Mouse (Mus musculus) intestine, embryonic 15.5 days (tissue): ENCODE measurements at regions not wholly inside any gene's neighbourhood (a gene's known extent, or its start where the extent isn't known, plus 50 kb on each side); places are given as distances from the start of the nearest gene placed in this dataset.

Experiments
- ATAC-seq: fragments of 200-750 bp; cut with Nextera tagmentation; 2 replicates; pipeline ENCODE4 v1.8.0; 2017; ENCODE audit warnings: moderate TSS enrichment, moderate library complexity
- H3K27ac ChIP-seq: fragments of 300-500 bp; sonication (generic); 2 replicates; pipeline ENCODE4 v1.5.1; 2015; ENCODE audit warnings: mild to moderate bottlenecking, inconsistent platforms
- H3K27me3 ChIP-seq: fragments of 300-500 bp; sonication (generic); replicated peaks from 2 replicates; pipeline ENCODE4 v1.6.1; 2015; ENCODE audit warnings: inconsistent platforms
- H3K36me3 ChIP-seq: fragments of 300-500 bp; sonication (generic); 2 replicates; pipeline ENCODE4 v1.6.1; 2015; ENCODE audit warnings: inconsistent platforms
- H3K4me1 ChIP-seq: fragments of 300-500 bp; sonication (generic); replicated peaks from 2 replicates; pipeline ENCODE4 v1.6.1; 2015; ENCODE audit warnings: inconsistent platforms
- H3K4me2 ChIP-seq: fragments of 300-500 bp; sonication (generic); replicated peaks from 2 replicates; pipeline ENCODE4 v1.6.1; 2015; ENCODE audit warnings: mild to moderate bottlenecking, inconsistent platforms
- H3K4me3 ChIP-seq: fragments of 300-500 bp; sonication (generic); replicated peaks from 2 replicates; pipeline ENCODE4 v1.5.1; 2015; ENCODE audit warnings: inconsistent platforms
- H3K9ac ChIP-seq: fragments of 300-500 bp; sonication (generic); 2 replicates; pipeline ENCODE4 v1.6.1; 2015; ENCODE audit warnings: inconsistent platforms
- H3K9me3 ChIP-seq: fragments of 300-500 bp; sonication (generic); 2 replicates; pipeline ENCODE4 v1.6.1; 2016; ENCODE audit warnings: inconsistent platforms
- WGBS: fragments of 180-500 bp; shearing (Covaris S2); methylation state at CpG from one replicate; pipeline ENCODE4 v1.1.7; 2015; 5-methylcytosine and 5-hydroxymethylcytosine counted together

- H3K9ac ChIP-seq = no peak overlapping the region
- no peaks in the 10 kb centered on the region for H3K27me3 ChIP-seq
- no peak for ATAC-seq
- no peaks in the 10 kb centered on the region for H3K36me3 ChIP-seq
- no peaks in the 10 kb centered on the region for H3K4me1 ChIP-seq
- no peak overlapping the region for H3K4me3 ChIP-seq
- H3K4me2 ChIP-seq = no peak overlapping the region
- H3K9me3 ChIP-seq = no peaks in the 10 kb centered on the region
- H3K27ac ChIP-seq = no peak overlapping the region
- 49% methylated on average over 4 of the region's 4 CpGs for WGBS
Observed at GRCm38 (mm10) chr9:43965171-43965570, 78.0 kb upstream of the Thy1 start.

- Histone ChIP-seq H3K4me3 (no peak overlapping the region), H3K4me2 (no peak overlapping the region), H3K36me3 (no peaks in the 10 kb centered on the region), H3K9ac (no peak overlapping the region), H3K27ac (no peak overlapping the region), H3K9me3 (no peaks in the 10 kb centered on the region), H3K4me1 (no peaks in the 10 kb centered on the region), H3K27me3 (no peaks in the 10 kb centered on the region)
- WGBS = 82% methylated on average over 5 of the region's 5 CpGs
- no peak for ATAC-seq
Observed at GRCm38 (mm10) chr9:43965811-43966210, 77.4 kb upstream of the Thy1 start.

- H3K4me1 ChIP-seq = no peaks in the 10 kb centered on the region
- ATAC-seq = no peak
- WGBS = 54% methylated on average over 9 of the region's 9 CpGs
- H3K9ac ChIP-seq = no peak overlapping the region
- H3K4me3 ChIP-seq = no peak overlapping the region
- H3K9me3 ChIP-seq = no peaks in the 10 kb centered on the region
- H3K36me3 ChIP-seq = no peaks in the 10 kb centered on the region
- no peak overlapping the region for H3K4me2 ChIP-seq
- no peaks in the 10 kb centered on the region for H3K27me3 ChIP-seq
- H3K27ac ChIP-seq = no peak overlapping the region
Observed at GRCm38 (mm10) chr9:43970043-43970795, 73.0 kb upstream of the Thy1 start.

GRCm38 (mm10) chr9:43970858-43971257 is 72.3 kb upstream of the Thy1 start:
- ATAC-seq = no peak
- Histone ChIP-seq H3K9ac (no peak overlapping the region), H3K9me3 (no peaks in the 10 kb centered on the region), H3K27me3 (no peaks in the 10 kb centered on the region), H3K4me1 (no peaks in the 10 kb centered on the region), H3K4me2 (no peak overlapping the region), H3K4me3 (no peak overlapping the region), H3K27ac (no peak overlapping the region), H3K36me3 (no peaks in the 10 kb centered on the region)
- WGBS = 59% methylated on average over 3 of the region's 3 CpGs

GRCm38 (mm10) chr9:43972290-43972689 is 70.9 kb upstream of the Thy1 start:
- WGBS = 6% methylated on average over 3 of the region's 3 CpGs
- H3K4me2 ChIP-seq = no peak overlapping the region
- H3K27me3 ChIP-seq = no peaks in the 10 kb centered on the region
- H3K9ac ChIP-seq = no peak overlapping the region
- no peaks in the 10 kb centered on the region for H3K9me3 ChIP-seq
- H3K27ac ChIP-seq = no peak overlapping the region
- no peaks in the 10 kb centered on the region for H3K4me1 ChIP-seq
- H3K4me3 ChIP-seq = no peak overlapping the region
- ATAC-seq = no peak
- H3K36me3 ChIP-seq = no peaks in the 10 kb centered on the region

GRCm38 (mm10) chr9:43975405-43975804 is 67.8 kb upstream of the Thy1 start:
- Histone ChIP-seq H3K4me1 (no peaks in the 10 kb centered on the region), H3K9ac (no peak overlapping the region), H3K27me3 (no peaks in the 10 kb centered on the region), H3K27ac (no peak overlapping the region), H3K9me3 (no peaks in the 10 kb centered on the region), H3K4me2 (no peak overlapping the region), H3K4me3 (no peak overlapping the region), H3K36me3 (no peaks in the 10 kb centered on the region)
- no peak for ATAC-seq
- WGBS = 61% methylated on average over 2 of the region's 2 CpGs

DNA sequence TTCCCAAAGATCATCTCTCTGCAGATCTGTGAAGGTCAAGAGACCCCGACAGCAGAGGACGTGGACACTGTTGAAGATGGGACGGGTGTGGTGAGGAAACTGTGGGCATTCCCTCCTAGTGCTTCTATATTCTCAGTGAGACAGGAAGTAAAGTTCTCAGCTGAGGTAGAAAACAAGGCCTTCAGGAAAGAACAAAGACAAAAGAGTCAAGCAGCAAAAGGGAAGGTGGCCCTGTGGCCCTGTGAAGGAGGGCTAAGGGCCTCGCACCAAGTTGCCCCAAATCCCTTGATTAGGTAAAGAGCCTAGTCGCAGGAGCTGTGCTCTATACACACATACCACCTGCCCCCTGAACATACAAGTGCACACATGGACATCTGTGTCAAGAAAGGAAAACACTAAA is 66.8 kb upstream of the Thy1 start:
- 84% methylated on average over 5 of the region's 5 CpGs for WGBS
- Histone ChIP-seq H3K9ac (no peak overlapping the region), H3K4me3 (no peak overlapping the region), H3K36me3 (no peaks in the 10 kb centered on the region), H3K27me3 (no peaks in the 10 kb centered on the region), H3K4me2 (no peak overlapping the region), H3K9me3 (no peaks in the 10 kb centered on the region), H3K4me1 (peaks cover 5% of the 10 kb centered on the region; the same call in 1 of the 2 replicates), H3K27ac (no peak overlapping the region)
- no peak for ATAC-seq

DNA sequence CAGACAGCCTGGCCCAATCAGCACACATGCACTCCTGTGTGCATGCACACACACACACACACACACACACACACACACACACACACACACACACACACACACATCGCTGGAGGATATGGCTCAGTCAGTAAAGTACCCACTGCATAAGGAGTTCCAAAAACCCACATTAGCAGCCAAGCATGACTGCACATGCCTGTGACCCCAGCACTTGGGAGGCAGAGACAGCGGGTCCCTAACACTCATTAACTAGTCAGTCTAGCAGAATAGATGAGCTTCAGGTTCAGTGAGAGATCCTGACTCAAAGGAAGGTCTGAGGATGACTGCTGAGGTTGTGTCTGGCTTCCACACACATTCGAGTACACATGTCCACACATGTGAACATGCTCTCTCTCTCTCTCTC is 65.4 kb upstream of the Thy1 start:
- Histone ChIP-seq H3K4me3 (no peak overlapping the region), H3K9ac (no peak overlapping the region), H3K4me1 (peaks cover 6% of the 10 kb centered on the region; the same call in 1 of the 2 replicates), H3K27me3 (no peaks in the 10 kb centered on the region), H3K4me2 (no peak overlapping the region), H3K36me3 (no peaks in the 10 kb centered on the region), H3K27ac (no peak overlapping the region), H3K9me3 (no peaks in the 10 kb centered on the region)
- ATAC-seq = no peak
- 72% methylated on average over 3 of the region's 3 CpGs for WGBS

DNA sequence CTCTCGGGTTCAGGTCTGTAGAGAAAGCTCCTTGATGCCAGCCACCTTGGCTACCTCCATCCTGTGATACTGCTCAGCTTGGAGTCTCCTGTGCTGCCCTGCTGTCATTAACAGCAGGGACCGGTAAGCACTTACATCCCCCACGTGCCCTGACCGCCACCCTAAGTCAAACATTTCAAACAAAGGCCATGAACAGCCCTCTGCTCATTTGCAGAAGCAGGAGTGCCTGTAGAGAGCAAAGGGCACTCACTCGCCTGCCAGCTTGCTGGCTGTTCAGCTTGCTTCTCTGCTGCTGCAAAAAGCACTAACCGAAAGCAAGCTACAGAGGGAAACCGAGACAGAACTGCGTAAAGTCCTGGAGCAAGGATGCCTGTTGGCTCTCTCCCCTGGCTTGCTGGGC is 61.8 kb upstream of the Thy1 start:
- Histone ChIP-seq H3K27ac (peak overlapping the region; percentile 48; the same call in 1 of the 2 replicates), H3K27me3 (no peaks in the 10 kb centered on the region), H3K4me3 (no peak overlapping the region), H3K9ac (no peak overlapping the region), H3K4me1 (peaks cover 6% of the 10 kb centered on the region; the same call in 1 of the 2 replicates), H3K4me2 (no peak overlapping the region), H3K36me3 (no peaks in the 10 kb centered on the region), H3K9me3 (no peaks in the 10 kb centered on the region)
- 21% methylated on average over 8 of the region's 8 CpGs for WGBS
- ATAC-seq = peak; percentile 75

- Histone ChIP-seq H3K27me3 (no peaks in the 10 kb centered on the region), H3K9ac (no peak overlapping the region), H3K4me1 (peaks cover 6% of the 10 kb centered on the region; the same call in 1 of the 2 replicates), H3K4me2 (no peak overlapping the region), H3K36me3 (no peaks in the 10 kb centered on the region), H3K4me3 (no peak overlapping the region), H3K27ac (no peak overlapping the region), H3K9me3 (no peaks in the 10 kb centered on the region)
- ATAC-seq = no peak
- 68% methylated on average over 5 of the region's 5 CpGs for WGBS
Observed at GRCm38 (mm10) chr9:43982359-43982889, 60.8 kb upstream of the Thy1 start.

- H3K27me3 ChIP-seq = no peaks in the 10 kb centered on the region
- no peak overlapping the region for H3K9ac ChIP-seq
- no peak overlapping the region for H3K4me2 ChIP-seq
- WGBS = 66% methylated on average over 2 of the region's 2 CpGs
- no peaks in the 10 kb centered on the region for H3K36me3 ChIP-seq
- no peak overlapping the region for H3K4me3 ChIP-seq
- peaks cover 6% of the 10 kb centered on the region; the same call in 1 of the 2 replicates for H3K4me1 ChIP-seq
- no peak for ATAC-seq
- H3K27ac ChIP-seq = no peak overlapping the region
- no peaks in the 10 kb centered on the region for H3K9me3 ChIP-seq
Observed at GRCm38 (mm10) chr9:43983220-43983619, 60.0 kb upstream of the Thy1 start.

- Histone ChIP-seq H3K27ac (no peak overlapping the region), H3K4me2 (no peak overlapping the region), H3K27me3 (no peaks in the 10 kb centered on the region), H3K9me3 (no peaks in the 10 kb centered on the region), H3K36me3 (no peaks in the 10 kb centered on the region), H3K4me1 (peaks cover 13% of the 10 kb centered on the region), H3K9ac (no peak overlapping the region), H3K4me3 (no peak overlapping the region)
- ATAC-seq = peak; percentile 29; the same call in 1 of the 2 replicates
- 46% methylated on average over 8 of the region's 8 CpGs for WGBS
Observed at GRCm38 (mm10) chr9:43984181-43985062, 58.8 kb upstream of the Thy1 start.
